Mouse (Mus musculus): ENCODE measurements at regions not wholly inside any gene's neighbourhood (a gene's known extent, or its start where the extent isn't known, plus 50 kb on each side); places are given as distances from the start of the nearest gene placed in this dataset.

- no peak for DNase-seq (ENCODE audit: low spot score in 2 of 2)
Measured at GRCm38 (mm10) chr2:160192661-160193060, 141.3 kb downstream of the Gm826 start.

GRCm38 (mm10) chr2:160186106-160186505, 147.9 kb downstream of the Gm826 start:
- DNase-seq (ENCODE audit: low spot score in 2 of 2): no peak

- DNase-seq (ENCODE audit: low spot score in 2 of 2): no peak
Measured at GRCm38 (mm10) chr2:160170975-160171515, 162.9 kb downstream of the Gm826 start.

GRCm38 (mm10) chr2:160158599-160159261, 175.2 kb downstream of the Gm826 start:
- no peak for DNase-seq (ENCODE audit: low spot score in 2 of 2)

GRCm38 (mm10) chr2:160153781-160154180, 180.2 kb downstream of the Gm826 start:
- DNase-seq (ENCODE audit: low spot score in 2 of 2): no peak

GRCm38 (mm10) chr2:160152101-160152500, 181.9 kb downstream of the Gm826 start:
- DNase-seq (ENCODE audit: low spot score in 2 of 2): no peak

- DNase-seq (ENCODE audit: low spot score in 2 of 2): no peak
Measured at GRCm38 (mm10) chr2:160148936-160149335, 185.0 kb downstream of the Gm826 start.

- DNase-seq (ENCODE audit: low spot score in 2 of 2): no peak
Measured at GRCm38 (mm10) chr2:160148516-160148915, 185.4 kb downstream of the Gm826 start.

- DNase-seq (ENCODE audit: low spot score in 2 of 2): no peak
Measured at GRCm38 (mm10) chr2:160148031-160148430, 185.9 kb downstream of the Gm826 start.

GRCm38 (mm10) chr2:160140166-160140740, 193.7 kb downstream of the Gm826 start:
- no peak for DNase-seq (ENCODE audit: low spot score in 2 of 2)

GRCm38 (mm10) chr2:160138091-160138490, 195.9 kb downstream of the Gm826 start:
- DNase-seq (ENCODE audit: low spot score in 2 of 2): no peak

GRCm38 (mm10) chr2:160131797-160132196, 202.2 kb downstream of the Gm826 start:
- no peak for DNase-seq (ENCODE audit: low spot score in 2 of 2)

GRCm38 (mm10) chr2:160131386-160131785, 202.6 kb downstream of the Gm826 start:
- DNase-seq (ENCODE audit: low spot score in 2 of 2): no peak

- no peak for DNase-seq (ENCODE audit: low spot score in 2 of 2)
Measured at GRCm38 (mm10) chr2:160117148-160117547, 216.8 kb downstream of the Gm826 start.

GRCm38 (mm10) chr2:160111176-160111692, 222.7 kb downstream of the Gm826 start:
- DNase-seq (ENCODE audit: low spot score in 2 of 2): no peak

- DNase-seq (ENCODE audit: low spot score in 2 of 2): no peak
Measured at GRCm38 (mm10) chr2:160093078-160093477, 240.9 kb downstream of the Gm826 start.

- DNase-seq (ENCODE audit: low spot score in 2 of 2): no peak
Measured at GRCm38 (mm10) chr2:160085999-160086398, 248.0 kb downstream of the Gm826 start.

- no peak for DNase-seq (ENCODE audit: low spot score in 2 of 2)
Measured at GRCm38 (mm10) chr2:160083674-160084073, 250.3 kb downstream of the Gm826 start.

- no peak for DNase-seq (ENCODE audit: low spot score in 2 of 2)
Measured at GRCm38 (mm10) chr2:160082106-160082653, 251.8 kb downstream of the Gm826 start.

GRCm38 (mm10) chr2:160075694-160076093, 258.3 kb downstream of the Gm826 start:
- DNase-seq (ENCODE audit: low spot score in 2 of 2): no peak

GRCm38 (mm10) chr2:160070441-160070840, 263.5 kb downstream of the Gm826 start:
- DNase-seq (ENCODE audit: low spot score in 2 of 2): no peak

- no peak for DNase-seq (ENCODE audit: low spot score in 2 of 2)
Measured at GRCm38 (mm10) chr2:160068772-160069171, 265.2 kb downstream of the Gm826 start.

GRCm38 (mm10) chr2:160067904-160068303, 266.1 kb downstream of the Gm826 start:
- no peak for DNase-seq (ENCODE audit: low spot score in 2 of 2)

All from frontal cortex, postnatal 25 days (tissue).